Mouse (Mus musculus) telencephalon, adult 2 months (tissue): ENCODE results near the gene Map3k1.
"Not testable (repeated sequence)": the region's sequence is repeated elsewhere in the genome, so short reads cannot be mapped to it uniquely, and the experiment has no call there.

Source experiments
- DNase-seq: peaks from one replicate; pipeline ENCODE4 v3.0.0-alpha.2; 2011; ENCODE audit warnings: low read depth, low spot score

Gene Map3k1

GRCm38 (mm10) chr13:111741991-111742615, 66.7 kb downstream of the Map3k1 start:
- peak; percentile 47 for DNase-seq

- DNase-seq, result no peak
Measured at GRCm38 (mm10) chr13:111741204-111741990, 67.4 kb downstream of the Map3k1 start.

GRCm38 (mm10) chr13:111726898-111727297, 81.9 kb downstream of the Map3k1 start:
- DNase-seq, result no peak

GRCm38 (mm10) chr13:111725165-111726077, 83.4 kb downstream of the Map3k1 start:
- peak; percentile 89 for DNase-seq

GRCm38 (mm10) chr13:111724811-111725164, 84.0 kb downstream of the Map3k1 start:
- DNase-seq, result no peak

- DNase-seq, result no peak
Measured at GRCm38 (mm10) chr13:111719726-111720125, 89.1 kb downstream of the Map3k1 start.

- no peak for DNase-seq
Measured at GRCm38 (mm10) chr13:111710531-111710930, 98.3 kb downstream of the Map3k1 start.

- not testable (repeated sequence) for DNase-seq
Measured at GRCm38 (mm10) chr13:111703952-111704351, 104.8 kb downstream of the Map3k1 start.

- no peak for DNase-seq
Measured at GRCm38 (mm10) chr13:111703396-111703795, 105.4 kb downstream of the Map3k1 start.
